Mouse (Mus musculus): ENCODE measurements around the gene Prss27. TPM values are rescaled to one million over a fixed set of nuclear protein-coding genes. Genes with fewer than 3 reads are reported as not detected.
A peak's percentile ranks its signal among the peaks of the same experiment; 100 is the strongest.

Prss27 gene
- total and polyA plus RNA-seq, 2 experiments from 2014 or later: not detected

GRCm38 (mm10) chr17:24009617-24010016, 28.3 kb upstream of the Prss27 start:
- ATAC-seq: no peak
- no peak for DNase-seq
- Histone ChIP-seq H3K27ac (ENCODE audit: low read depth, low read length) (no peak overlapping the region), H3K4me2 (ENCODE audit: low read depth) (no peak overlapping the region), H3K4me3 (ENCODE audit: low read depth, low read length) (no peak overlapping the region), H3K27me3 (ENCODE audit: insufficient read depth, low read length) (no peaks in the 10 kb centered on the region), H3K9ac (no peak overlapping the region), H3K9me3 (ENCODE audit: low read length) (no peaks in the 10 kb centered on the region), H3K36me3 (ENCODE audit: insufficient read depth) (no peaks in the 10 kb centered on the region), H3K4me1 (ENCODE audit: insufficient read depth) (no peaks in the 10 kb centered on the region)
- no peak for TF ChIP-seq CTCF (IDR thresholded peaks at IDR 0.05; ENCODE audit: low read depth)
- WGBS: 54% methylated on average over 5 of the region's 5 CpGs

GRCm38 (mm10) chr17:24012921-24013320, 25.0 kb upstream of the Prss27 start:
- H3K4me2 ChIP-seq (ENCODE audit: low read depth): no peak overlapping the region
- TF ChIP-seq CTCF (IDR thresholded peaks at IDR 0.05; ENCODE audit: low read depth): no peak
- H3K4me1 ChIP-seq (ENCODE audit: insufficient read depth): no peaks in the 10 kb centered on the region
- no peaks in the 10 kb centered on the region for H3K27me3 ChIP-seq (ENCODE audit: insufficient read depth, low read length)
- no peak overlapping the region for H3K27ac ChIP-seq (ENCODE audit: low read depth, low read length)
- no peaks in the 10 kb centered on the region for H3K36me3 ChIP-seq (ENCODE audit: insufficient read depth)
- H3K9me3 ChIP-seq (ENCODE audit: low read length): no peaks in the 10 kb centered on the region
- DNase-seq (no peak), ATAC-seq (no peak)
- no peak overlapping the region for H3K4me3 ChIP-seq (ENCODE audit: low read depth, low read length)
- no peak overlapping the region for H3K9ac ChIP-seq
- 73% methylated on average over 2 of the region's 2 CpGs for WGBS

- H3K4me1 ChIP-seq (ENCODE audit: insufficient read depth): no peaks in the 10 kb centered on the region
- DNase-seq (no peak), ATAC-seq (no peak)
- TF ChIP-seq CTCF (IDR thresholded peaks at IDR 0.05; ENCODE audit: low read depth): no peak
- 90% methylated on average over 5 of the region's 5 CpGs for WGBS
- no peak overlapping the region for H3K4me3 ChIP-seq (ENCODE audit: low read depth, low read length)
- H3K4me2 ChIP-seq (ENCODE audit: low read depth): no peak overlapping the region
- H3K36me3 ChIP-seq (ENCODE audit: insufficient read depth): no peaks in the 10 kb centered on the region
- no peaks in the 10 kb centered on the region for H3K27me3 ChIP-seq (ENCODE audit: insufficient read depth, low read length)
- H3K9me3 ChIP-seq (ENCODE audit: low read length): no peaks in the 10 kb centered on the region
- H3K9ac ChIP-seq: no peak overlapping the region
- no peak overlapping the region for H3K27ac ChIP-seq (ENCODE audit: low read depth, low read length)
Measured at GRCm38 (mm10) chr17:24014433-24014965, 23.4 kb upstream of the Prss27 start.

GRCm38 (mm10) chr17:24015727-24016126, 22.2 kb upstream of the Prss27 start:
- 32% methylated on average over 14 of the region's 14 CpGs for WGBS
- no peak for DNase-seq
- no peak overlapping the region for H3K27ac ChIP-seq (ENCODE audit: low read depth, low read length)
- no peaks in the 10 kb centered on the region for H3K36me3 ChIP-seq (ENCODE audit: insufficient read depth)
- no peak for ATAC-seq
- no peak overlapping the region for H3K4me3 ChIP-seq (ENCODE audit: low read depth, low read length)
- no peak overlapping the region for H3K4me2 ChIP-seq (ENCODE audit: low read depth)
- TF ChIP-seq CTCF (IDR thresholded peaks at IDR 0.05; ENCODE audit: low read depth): peak; percentile 48
- H3K4me1 ChIP-seq (ENCODE audit: insufficient read depth): no peaks in the 10 kb centered on the region
- H3K9ac ChIP-seq: no peak overlapping the region
- no peaks in the 10 kb centered on the region for H3K27me3 ChIP-seq (ENCODE audit: insufficient read depth, low read length)
- H3K9me3 ChIP-seq (ENCODE audit: low read length): no peaks in the 10 kb centered on the region

GRCm38 (mm10) chr17:24020696-24021095, 17.2 kb upstream of the Prss27 start:
- Histone ChIP-seq H3K4me1 (ENCODE audit: insufficient read depth) (no peaks in the 10 kb centered on the region), H3K9me3 (ENCODE audit: low read length) (no peaks in the 10 kb centered on the region), H3K4me3 (ENCODE audit: low read depth, low read length) (no peak overlapping the region), H3K9ac (no peak overlapping the region), H3K27me3 (ENCODE audit: insufficient read depth, low read length) (no peaks in the 10 kb centered on the region), H3K4me2 (ENCODE audit: low read depth) (no peak overlapping the region), H3K36me3 (ENCODE audit: insufficient read depth) (no peaks in the 10 kb centered on the region), H3K27ac (ENCODE audit: low read depth, low read length) (no peak overlapping the region)
- DNase-seq (no peak), ATAC-seq (no peak)
- 84% methylated on average over 6 of the region's 6 CpGs for WGBS
- TF ChIP-seq CTCF (IDR thresholded peaks at IDR 0.05; ENCODE audit: low read depth): no peak

GRCm38 (mm10) chr17:24021375-24022199, 16.4 kb upstream of the Prss27 start:
- H3K9ac ChIP-seq: no peak overlapping the region
- no peak for DNase-seq
- no peak overlapping the region for H3K4me2 ChIP-seq (ENCODE audit: low read depth)
- no peaks in the 10 kb centered on the region for H3K9me3 ChIP-seq (ENCODE audit: low read length)
- H3K27me3 ChIP-seq (ENCODE audit: insufficient read depth, low read length): no peaks in the 10 kb centered on the region
- H3K4me1 ChIP-seq (ENCODE audit: insufficient read depth): no peaks in the 10 kb centered on the region
- WGBS: 79% methylated on average over 5 of the region's 5 CpGs
- ATAC-seq: no peak
- no peaks in the 10 kb centered on the region for H3K36me3 ChIP-seq (ENCODE audit: insufficient read depth)
- no peak for TF ChIP-seq CTCF (IDR thresholded peaks at IDR 0.05; ENCODE audit: low read depth)
- no peak overlapping the region for H3K27ac ChIP-seq (ENCODE audit: low read depth, low read length)
- no peak overlapping the region for H3K4me3 ChIP-seq (ENCODE audit: low read depth, low read length)

- Histone ChIP-seq H3K27ac (ENCODE audit: low read depth, low read length) (no peak overlapping the region), H3K4me1 (ENCODE audit: insufficient read depth) (no peaks in the 10 kb centered on the region), H3K27me3 (ENCODE audit: insufficient read depth, low read length) (no peaks in the 10 kb centered on the region), H3K4me2 (ENCODE audit: low read depth) (no peak overlapping the region), H3K9ac (no peak overlapping the region), H3K9me3 (ENCODE audit: low read length) (no peaks in the 10 kb centered on the region), H3K36me3 (ENCODE audit: insufficient read depth) (no peaks in the 10 kb centered on the region), H3K4me3 (ENCODE audit: low read depth, low read length) (no peak overlapping the region)
- DNase-seq (no peak), ATAC-seq (no peak)
- WGBS: 82% methylated on average over 7 of the region's 7 CpGs
- no peak for TF ChIP-seq CTCF (IDR thresholded peaks at IDR 0.05; ENCODE audit: low read depth)
Measured at GRCm38 (mm10) chr17:24029477-24029876, 8.5 kb upstream of the Prss27 start.
